Mouse (Mus musculus) cerebellum, postnatal 4 days (tissue): ENCODE data around the gene Trit1.
"Not testable (repeated sequence)": the region's sequence is repeated elsewhere in the genome, so short reads cannot be mapped to it uniquely, and the experiment has no call there.

Source experiments
- DNase-seq, 2 experiments: peaks; one replicate each; pipeline ENCODE4 v3.0.0; 2022; ENCODE audit warnings: low spot score in 2 of 2, mixed read lengths in 1 of 2

Trit1 gene

GRCm38 (mm10) chr4:123016451-123016957 lies at the start of gene Trit1:
Gene Trit1, plus strand, starts transcription at chr4:123016597.
- DNase-seq: peak; percentile 87 to 91

GRCm38 (mm10) chr4:122968106-122968505 lies 48.3 kb upstream of the Trit1 start:
- DNase-seq: no peak

- DNase-seq: no peak
Observed at GRCm38 (mm10) chr4:122971191-122971590, 45.2 kb upstream of the Trit1 start.

- DNase-seq: no peak
Observed at GRCm38 (mm10) chr4:122971646-122972045, 44.8 kb upstream of the Trit1 start.

- no peak for DNase-seq
Observed at GRCm38 (mm10) chr4:122972056-122972455, 44.3 kb upstream of the Trit1 start.

- DNase-seq: no peak
Observed at GRCm38 (mm10) chr4:122974976-122975520, 41.3 kb upstream of the Trit1 start.

GRCm38 (mm10) chr4:122976885-122977284 lies 39.5 kb upstream of the Trit1 start:
- no peak for DNase-seq

GRCm38 (mm10) chr4:122978850-122979249 lies 37.5 kb upstream of the Trit1 start:
- no peak for DNase-seq

GRCm38 (mm10) chr4:122979826-122980225 lies 36.6 kb upstream of the Trit1 start:
- no peak for DNase-seq

- DNase-seq: no peak
Observed at GRCm38 (mm10) chr4:122980684-122981083, 35.7 kb upstream of the Trit1 start.

GRCm38 (mm10) chr4:122981238-122981637 lies 35.2 kb upstream of the Trit1 start:
- no peak for DNase-seq

GRCm38 (mm10) chr4:122981930-122982329 lies 34.5 kb upstream of the Trit1 start:
- no peak for DNase-seq

- DNase-seq: no peak
Observed at GRCm38 (mm10) chr4:122982537-122982936, 33.9 kb upstream of the Trit1 start.

- no peak for DNase-seq
Observed at GRCm38 (mm10) chr4:122983486-122984261, 32.7 kb upstream of the Trit1 start.

GRCm38 (mm10) chr4:122985110-122985509 lies 31.3 kb upstream of the Trit1 start:
- peak in 1 of 2 experiments; percentile 53 for DNase-seq

GRCm38 (mm10) chr4:122987421-122987820 lies 29.0 kb upstream of the Trit1 start:
- DNase-seq: no peak

- DNase-seq: not testable (repeated sequence)
Observed at GRCm38 (mm10) chr4:122988004-122988403, 28.4 kb upstream of the Trit1 start.

GRCm38 (mm10) chr4:122991177-122991576 lies 25.2 kb upstream of the Trit1 start:
- DNase-seq: no peak

GRCm38 (mm10) chr4:122992276-122992675 lies 24.1 kb upstream of the Trit1 start:
- no peak for DNase-seq

GRCm38 (mm10) chr4:122995404-122996220 lies 20.8 kb upstream of the Trit1 start, which contains the start of gene Mycl:
Gene Mycl, plus strand, starts transcription at chr4:122995652.
- DNase-seq: peak; percentile 83 to 90

- no peak for DNase-seq
Observed at GRCm38 (mm10) chr4:122996221-122996617, 20.2 kb upstream of the Trit1 start.
